Mouse (Mus musculus) heart, embryonic 13.5 days (tissue): ENCODE data around the gene Bmp2. TPM values are rescaled to one million over a fixed set of nuclear protein-coding genes. Genes with fewer than 3 reads are reported as not detected.

Experiments
- ATAC-seq: fragments of 200-750 bp; cut with Nextera tagmentation; 2 replicates; pipeline ENCODE4 v1.8.0; 2017; ENCODE audit warnings: moderate TSS enrichment; ENCODE audit not compliant: insufficient number of reproducible peaks, low FRiP score, low TSS enrichment; ENCODE audit errors: extremely low read depth
- H3K27ac ChIP-seq: fragments of 300-500 bp; sonication (generic); replicated peaks from 2 replicates; pipeline ENCODE4 v1.5.1; 2015; ENCODE audit warnings: moderate library complexity, mild to moderate bottlenecking, inconsistent platforms
- H3K27me3 ChIP-seq: fragments of 300-500 bp; sonication (generic); replicated peaks from 2 replicates; pipeline ENCODE4 v1.6.1; 2015; ENCODE audit warnings: mild to moderate bottlenecking, inconsistent platforms
- H3K36me3 ChIP-seq: fragments of 300-500 bp; sonication (generic); 2 replicates; pipeline ENCODE4 v1.6.1; 2015; ENCODE audit warnings: mild to moderate bottlenecking, inconsistent platforms
- H3K4me1 ChIP-seq: fragments of 300-500 bp; sonication (generic); 2 replicates; pipeline ENCODE4 v1.6.1; 2015; ENCODE audit warnings: inconsistent platforms
- H3K4me2 ChIP-seq: fragments of 300-500 bp; sonication (generic); 2 replicates; pipeline ENCODE4 v1.6.1; 2015; ENCODE audit warnings: inconsistent platforms, mild to moderate bottlenecking, moderate library complexity
- H3K4me3 ChIP-seq: fragments of 300-500 bp; sonication (generic); 2 replicates; pipeline ENCODE4 v1.5.1; 2015; ENCODE audit warnings: moderate library complexity, mild to moderate bottlenecking, inconsistent platforms
- H3K9ac ChIP-seq: fragments of 300-500 bp; sonication (generic); 2 replicates; pipeline ENCODE4 v1.6.1; 2015; ENCODE audit warnings: inconsistent platforms, mild to moderate bottlenecking, moderate library complexity
- H3K9me3 ChIP-seq: fragments of 300-500 bp; sonication (generic); 2 replicates; pipeline ENCODE4 v1.6.1; 2016; ENCODE audit warnings: inconsistent platforms
- WGBS: fragments of 180-500 bp; shearing (Covaris S2); methylation state at CpG from one replicate; pipeline ENCODE4 v1.1.7; 2015; ENCODE audit warnings: mixed read lengths; 5-methylcytosine and 5-hydroxymethylcytosine counted together
- microRNA-seq: library from miRNA; unstranded; fragments of <30 nt; microRNA quantifications from one replicate; pipeline ENCODE4, GENCODE M21; 2016
- polyA plus RNA-seq: library from polyadenylated mRNA; unstranded; fragments of >200 nt; fragmentation: Nextera tagmentation; extraction: Ambion mirVana; gene quantifications from 2 replicates; pipeline ENCODE4 v1.2.1, GENCODE M21; 2015

The Bmp2 gene
- polyA plus RNA-seq, 1 experiment from 2014 or later: 10.7 TPM

- Histone ChIP-seq H3K27ac (no peak overlapping the region), H3K9me3 (0 out of 2 replicates have a peak, but pooled peaks cover 4% of the 10 kb centered on the region), H3K27me3 (no peaks in the 10 kb centered on the region), H3K4me1 (peaks cover 21% of the 10 kb centered on the region), H3K36me3 (no peaks in the 10 kb centered on the region), H3K9ac (no peak overlapping the region), H3K4me2 (peak overlapping the region; percentile 7; the same call in 1 of the 2 replicates), H3K4me3 (no peak overlapping the region)
- WGBS: 34% methylated on average over 12 of the region's 12 CpGs
- ATAC-seq: no peak
These were observed 39.8 kb downstream of the Bmp2 start for GRCm38 (mm10) chr2:133591562-133592255.

Small RNA genes lying within 50 kb of the gene (microRNA-seq; reads per million reads assigned to microRNA genes)
- not detected for gene Mir3090
